Mouse (Mus musculus): ENCODE results near the gene Adam15. TPM values are rescaled to one million over a fixed set of nuclear protein-coding genes. Genes with fewer than 3 reads are reported as not detected.
A peak's percentile ranks its signal among the peaks of the same experiment; 100 is the strongest.

Adam15 gene
- polyA plus RNA-seq, 1 experiment from 2014 or later = 32.7 TPM

GRCm38 (mm10) chr3:89332013-89332412 is 17.8 kb downstream of the Adam15 start:
- H3K4me3 ChIP-seq (ENCODE audit: low read depth, low read length) = no peak overlapping the region
- 42% methylated on average over 10 of the region's 10 CpGs for WGBS

GRCm38 (mm10) chr3:89331561-89331960 is 18.2 kb downstream of the Adam15 start:
- no peak overlapping the region for H3K9ac ChIP-seq
- H3K4me3 ChIP-seq (ENCODE audit: low read depth, low read length) = no peak overlapping the region
- no peak overlapping the region for H3K27ac ChIP-seq (ENCODE audit: low read depth)
- TF ChIP-seq CTCF (IDR thresholded peaks at IDR 0.05; ENCODE audit: low read depth) = no peak
- no peak for ATAC-seq (ENCODE audit: insufficient read depth)
- no peak overlapping the region for H3K4me2 ChIP-seq
- no peak for DNase-seq
- H3K36me3 ChIP-seq (ENCODE audit: insufficient read depth) = peaks cover 25% of the 10 kb centered on the region
- H3K27me3 ChIP-seq (ENCODE audit: insufficient read depth, low read length) = no peaks in the 10 kb centered on the region; the same call in 1 of the 2 replicates
- WGBS = 66% methylated on average over 13 of the region's 13 CpGs
- no peaks in the 10 kb centered on the region for H3K9me3 ChIP-seq (ENCODE audit: low read depth, low read length)
- 0 out of 2 replicates have a peak, but pooled peaks cover 6% of the 10 kb centered on the region for H3K4me1 ChIP-seq (ENCODE audit: insufficient read depth)

More at GRCm38 (mm10) chr3:89332013-89332412, 17.8 kb downstream of the Adam15 start:
- Histone ChIP-seq H3K27ac (ENCODE audit: low read depth) (no peak overlapping the region), H3K4me1 (ENCODE audit: insufficient read depth) (0 out of 2 replicates have a peak, but pooled peaks cover 7% of the 10 kb centered on the region), H3K4me2 (no peak overlapping the region), H3K9ac (no peak overlapping the region), H3K27me3 (ENCODE audit: insufficient read depth, low read length) (no peaks in the 10 kb centered on the region; the same call in 1 of the 2 replicates), H3K36me3 (ENCODE audit: insufficient read depth) (peaks cover 25% of the 10 kb centered on the region), H3K9me3 (ENCODE audit: low read depth, low read length) (no peaks in the 10 kb centered on the region)
- no peak for TF ChIP-seq CTCF (IDR thresholded peaks at IDR 0.05; ENCODE audit: low read depth)
- peak; percentile 18 for DNase-seq
- no peak for ATAC-seq (ENCODE audit: insufficient read depth)

- H3K4me3 ChIP-seq (ENCODE audit: low read depth, low read length) = no peak overlapping the region
- peaks cover 25% of the 10 kb centered on the region for H3K36me3 ChIP-seq (ENCODE audit: insufficient read depth)
- 20% methylated on average over 10 of the region's 10 CpGs for WGBS
- DNase-seq (peak; percentile 37), ATAC-seq (ENCODE audit: insufficient read depth) (no peak)
- no peak overlapping the region for H3K9ac ChIP-seq
- H3K27ac ChIP-seq (ENCODE audit: low read depth) = no peak overlapping the region
- no peak overlapping the region for H3K4me2 ChIP-seq
- 0 out of 2 replicates have a peak, but pooled peaks cover 2% of the 10 kb centered on the region for H3K4me1 ChIP-seq (ENCODE audit: insufficient read depth)
- H3K9me3 ChIP-seq (ENCODE audit: low read depth, low read length) = no peaks in the 10 kb centered on the region
- no peak for TF ChIP-seq CTCF (IDR thresholded peaks at IDR 0.05; ENCODE audit: low read depth)
- no peaks in the 10 kb centered on the region; the same call in 1 of the 2 replicates for H3K27me3 ChIP-seq (ENCODE audit: insufficient read depth, low read length)
Observed at GRCm38 (mm10) chr3:89330948-89331347, 18.8 kb downstream of the Adam15 start.

GRCm38 (mm10) chr3:89330346-89330745 is 19.4 kb downstream of the Adam15 start:
- Histone ChIP-seq H3K27ac (ENCODE audit: low read depth) (no peak overlapping the region), H3K4me2 (no peak overlapping the region), H3K4me3 (ENCODE audit: low read depth, low read length) (no peak overlapping the region), H3K27me3 (ENCODE audit: insufficient read depth, low read length) (no peaks in the 10 kb centered on the region; the same call in 1 of the 2 replicates), H3K9me3 (ENCODE audit: low read depth, low read length) (no peaks in the 10 kb centered on the region), H3K4me1 (ENCODE audit: insufficient read depth) (no peaks in the 10 kb centered on the region), H3K36me3 (ENCODE audit: insufficient read depth) (peaks cover 25% of the 10 kb centered on the region), H3K9ac (no peak overlapping the region)
- 40% methylated on average over 3 of the region's 3 CpGs for WGBS
- DNase-seq (no peak), ATAC-seq (ENCODE audit: insufficient read depth) (no peak)
- no peak for TF ChIP-seq CTCF (IDR thresholded peaks at IDR 0.05; ENCODE audit: low read depth)

- Histone ChIP-seq H3K27me3 (ENCODE audit: insufficient read depth, low read length) (no peaks in the 10 kb centered on the region; the same call in 1 of the 2 replicates), H3K36me3 (ENCODE audit: insufficient read depth) (peaks cover 8% of the 10 kb centered on the region), H3K4me2 (no peak overlapping the region), H3K9me3 (ENCODE audit: low read depth, low read length) (no peaks in the 10 kb centered on the region), H3K4me1 (ENCODE audit: insufficient read depth) (no peaks in the 10 kb centered on the region), H3K27ac (ENCODE audit: low read depth) (no peak overlapping the region), H3K9ac (no peak overlapping the region), H3K4me3 (ENCODE audit: low read depth, low read length) (no peak overlapping the region)
- no peak for TF ChIP-seq CTCF (IDR thresholded peaks at IDR 0.05; ENCODE audit: low read depth)
- 0 out of 2 replicates have a peak, but pooled peaks have one; percentile 39 for ATAC-seq (ENCODE audit: insufficient read depth)
- no peak for DNase-seq
- 23% methylated on average over 4 of the region's 4 CpGs for WGBS
Observed at GRCm38 (mm10) chr3:89328623-89329022, 21.2 kb downstream of the Adam15 start.

GRCm38 (mm10) chr3:89327371-89327870 is 22.4 kb downstream of the Adam15 start:
- 28% methylated on average over 9 of the region's 9 CpGs for WGBS
- H3K4me1 ChIP-seq (ENCODE audit: insufficient read depth) = no peaks in the 10 kb centered on the region
- no peak for TF ChIP-seq CTCF (IDR thresholded peaks at IDR 0.05; ENCODE audit: low read depth)
- H3K27ac ChIP-seq (ENCODE audit: low read depth) = no peak overlapping the region
- no peak for ATAC-seq (ENCODE audit: insufficient read depth)
- H3K9ac ChIP-seq = no peak overlapping the region
- H3K4me2 ChIP-seq = no peak overlapping the region
- DNase-seq = no peak
- H3K9me3 ChIP-seq (ENCODE audit: low read depth, low read length) = no peaks in the 10 kb centered on the region
- no peak overlapping the region for H3K4me3 ChIP-seq (ENCODE audit: low read depth, low read length)
- H3K27me3 ChIP-seq (ENCODE audit: insufficient read depth, low read length) = peaks cover 5% of the 10 kb centered on the region
- H3K36me3 ChIP-seq (ENCODE audit: insufficient read depth) = no peaks in the 10 kb centered on the region

- WGBS = 89% methylated on average over 8 of the region's 8 CpGs
- no peaks in the 10 kb centered on the region for H3K9me3 ChIP-seq (ENCODE audit: low read depth, low read length)
- ATAC-seq (ENCODE audit: insufficient read depth) = no peak
Observed at GRCm38 (mm10) chr3:89325882-89326281, 23.9 kb downstream of the Adam15 start.

More at GRCm38 (mm10) chr3:89325882-89326281, 23.9 kb downstream of the Adam15 start:
- Histone ChIP-seq H3K36me3 (ENCODE audit: insufficient read depth) (no peaks in the 10 kb centered on the region), H3K4me1 (ENCODE audit: insufficient read depth) (peaks cover 13% of the 10 kb centered on the region), H3K9ac (no peak overlapping the region), H3K4me2 (no peak overlapping the region), H3K4me3 (ENCODE audit: low read depth, low read length) (no peak overlapping the region), H3K27me3 (ENCODE audit: insufficient read depth, low read length) (peaks cover 21% of the 10 kb centered on the region), H3K27ac (ENCODE audit: low read depth) (no peak overlapping the region)
- no peak for DNase-seq
- no peak for TF ChIP-seq CTCF (IDR thresholded peaks at IDR 0.05; ENCODE audit: low read depth)

Measured in lung, embryonic 14.5 days (tissue).